Mouse (Mus musculus) brain, embryonic 14.5 days (tissue): ENCODE data around the gene Tmc2.

Source experiments
- CTCF ChIP-seq: fragments of 200-500 bp; IDR thresholded peaks from 2 replicates; pipeline ENCODE4 v1.5.1; 2012; ENCODE audit warnings: inconsistent platforms, mild to moderate bottlenecking, moderate library complexity, borderline replicate concordance; ENCODE audit not compliant: insufficient read depth, insufficient read length; ENCODE audit errors: extremely low read depth
- POLR2A ChIP-seq: fragments of 200-500 bp; IDR thresholded peaks from 2 replicates; pipeline ENCODE4 v1.6.1; 2012; ENCODE audit warnings: mild to moderate bottlenecking, inconsistent platforms, borderline replicate concordance; ENCODE audit not compliant: poor library complexity, insufficient read depth, insufficient read length, severe bottlenecking; ENCODE audit errors: extremely low read depth

DNA sequence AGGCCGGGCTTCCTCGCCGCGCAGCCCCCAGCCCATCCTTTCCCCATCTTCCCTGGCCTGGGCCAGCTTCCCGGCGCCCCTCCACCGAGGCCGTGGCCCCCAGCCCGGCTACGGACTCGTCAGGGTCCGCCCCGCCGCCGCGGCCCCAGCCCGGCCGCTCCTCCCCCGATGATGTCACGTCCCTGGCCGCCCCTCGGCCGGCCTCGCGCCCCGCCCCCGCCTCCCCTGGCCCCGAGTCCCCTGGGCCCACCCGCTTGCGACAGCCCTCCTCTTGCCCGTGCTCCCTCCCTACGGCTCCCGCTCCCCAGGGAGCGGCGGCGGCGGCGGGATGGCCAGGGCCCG lies 99.9 kb downstream of the Tmc2 start, which contains the start of gene Ebf4:
- TF ChIP-seq POLR2A (peak; percentile 75), CTCF (no peak)
